Mouse (Mus musculus): ENCODE results near the gene Tmem132d. TPM values are rescaled to one million over a fixed set of nuclear protein-coding genes. Genes with fewer than 3 reads are reported as not detected.
A peak's percentile ranks its signal among the peaks of the same experiment; 100 is the strongest.

Gene Tmem132d
- polyA plus RNA-seq (2016; fragmentation: Nextera tagmentation; extraction: Ambion mirVana), result 0.52 and 0.73 TPM in 2 replicates

GRCm38 (mm10) chr5:128432916-128433315 is at the start of gene Tmem132d:
Tmem132d (minus strand) TSS chr5:128433077.
- WGBS, result under 1% methylated on average over 28 of the region's 40 CpGs
- DNase-seq (ENCODE audit: extremely low spot score, low spot score), result no peak
- Histone ChIP-seq H3K27ac (peak within 1 kb of the TSS; percentile 62; the same call in 1 of the 2 replicates), H3K27me3 (ENCODE audit: poor library complexity, severe bottlenecking) (peaks cover 89% of the 10 kb centered on the region), H3K36me3 (replicated peaks) (no peaks in the 10 kb centered on the region), H3K4me1 (peaks cover 26% of the 10 kb centered on the region), H3K9me3 (no peaks in the 10 kb centered on the region), H3K4me3 (peak within 1 kb of the TSS; percentile 63)

GRCm38 (mm10) chr5:128480816-128481215 is 47.9 kb upstream of the Tmem132d start:
- DNase-seq (ENCODE audit: extremely low spot score, low spot score), result no peak
- Histone ChIP-seq H3K27ac (no peak overlapping the region), H3K4me1 (peaks cover 21% of the 10 kb centered on the region), H3K27me3 (ENCODE audit: poor library complexity, severe bottlenecking) (peaks cover 36% of the 10 kb centered on the region), H3K36me3 (replicated peaks) (no peaks in the 10 kb centered on the region), H3K9me3 (0 out of 2 replicates have a peak, but pooled peaks cover 2% of the 10 kb centered on the region), H3K4me3 (no peak overlapping the region)
- WGBS, result 82% methylated on average over 6 of the region's 6 CpGs

GRCm38 (mm10) chr5:128475372-128475771 is 42.5 kb upstream of the Tmem132d start:
- no peaks in the 10 kb centered on the region for H3K36me3 ChIP-seq (replicated peaks)
- H3K4me3 ChIP-seq, result no peak overlapping the region
- DNase-seq (ENCODE audit: extremely low spot score, low spot score), result no peak
- H3K9me3 ChIP-seq, result no peaks in the 10 kb centered on the region
- H3K27ac ChIP-seq, result no peak overlapping the region
- H3K4me1 ChIP-seq, result no peaks in the 10 kb centered on the region
- WGBS, result 89% methylated on average over 8 of the region's 8 CpGs
- no peaks in the 10 kb centered on the region for H3K27me3 ChIP-seq (ENCODE audit: poor library complexity, severe bottlenecking)

- no peaks in the 10 kb centered on the region for H3K9me3 ChIP-seq
- 88% methylated on average over 14 of the region's 14 CpGs for WGBS
- H3K4me1 ChIP-seq, result peaks cover 6% of the 10 kb centered on the region
- no peaks in the 10 kb centered on the region for H3K36me3 ChIP-seq (replicated peaks)
- no peak for DNase-seq (ENCODE audit: extremely low spot score, low spot score)
- no peak overlapping the region for H3K27ac ChIP-seq
- no peaks in the 10 kb centered on the region for H3K27me3 ChIP-seq (ENCODE audit: poor library complexity, severe bottlenecking)
- no peak overlapping the region for H3K4me3 ChIP-seq
Measured at GRCm38 (mm10) chr5:128469812-128470211, 36.9 kb upstream of the Tmem132d start.

- WGBS, result 21% methylated on average over 9 of the region's 9 CpGs
- Histone ChIP-seq H3K27me3 (ENCODE audit: poor library complexity, severe bottlenecking) (no peaks in the 10 kb centered on the region), H3K27ac (no peak overlapping the region), H3K4me3 (no peak overlapping the region), H3K9me3 (no peaks in the 10 kb centered on the region), H3K4me1 (peaks cover 15% of the 10 kb centered on the region), H3K36me3 (replicated peaks) (no peaks in the 10 kb centered on the region)
- DNase-seq (ENCODE audit: extremely low spot score, low spot score), result no peak
Measured at GRCm38 (mm10) chr5:128464514-128464913, 31.6 kb upstream of the Tmem132d start.

- Histone ChIP-seq H3K36me3 (replicated peaks) (no peaks in the 10 kb centered on the region), H3K4me1 (peaks cover 15% of the 10 kb centered on the region), H3K27ac (no peak overlapping the region), H3K9me3 (no peaks in the 10 kb centered on the region), H3K27me3 (ENCODE audit: poor library complexity, severe bottlenecking) (no peaks in the 10 kb centered on the region), H3K4me3 (no peak overlapping the region)
- WGBS, result 51% methylated on average over 3 of the region's 3 CpGs
- DNase-seq (ENCODE audit: extremely low spot score, low spot score), result no peak
Measured at GRCm38 (mm10) chr5:128460605-128461004, 27.7 kb upstream of the Tmem132d start.

GRCm38 (mm10) chr5:128455732-128456131 is 22.9 kb upstream of the Tmem132d start:
- Histone ChIP-seq H3K27ac (no peak overlapping the region), H3K9me3 (no peaks in the 10 kb centered on the region), H3K36me3 (replicated peaks) (no peaks in the 10 kb centered on the region), H3K4me1 (peaks cover 15% of the 10 kb centered on the region), H3K4me3 (no peak overlapping the region), H3K27me3 (ENCODE audit: poor library complexity, severe bottlenecking) (no peaks in the 10 kb centered on the region)
- no peak for DNase-seq (ENCODE audit: extremely low spot score, low spot score)
- WGBS, result 87% methylated on average over 12 of the region's 12 CpGs

GRCm38 (mm10) chr5:128452196-128452595 is 19.3 kb upstream of the Tmem132d start:
- no peak for DNase-seq (ENCODE audit: extremely low spot score, low spot score)
- H3K36me3 ChIP-seq (replicated peaks), result no peaks in the 10 kb centered on the region
- H3K27ac ChIP-seq, result no peak overlapping the region
- no peaks in the 10 kb centered on the region for H3K9me3 ChIP-seq
- peaks cover 15% of the 10 kb centered on the region for H3K4me1 ChIP-seq
- WGBS, result 28% methylated on average over 6 of the region's 6 CpGs
- H3K27me3 ChIP-seq (ENCODE audit: poor library complexity, severe bottlenecking), result 0 out of 2 replicates have a peak, but pooled peaks cover 4% of the 10 kb centered on the region
- no peak overlapping the region for H3K4me3 ChIP-seq

- no peak overlapping the region for H3K4me3 ChIP-seq
- H3K27me3 ChIP-seq (ENCODE audit: poor library complexity, severe bottlenecking), result peaks cover 12% of the 10 kb centered on the region
- H3K36me3 ChIP-seq (replicated peaks), result no peaks in the 10 kb centered on the region
- WGBS, result 70% methylated on average over 3 of the region's 3 CpGs
- no peak for DNase-seq (ENCODE audit: extremely low spot score, low spot score)
- no peaks in the 10 kb centered on the region for H3K9me3 ChIP-seq
- H3K4me1 ChIP-seq, result peaks cover 15% of the 10 kb centered on the region
- H3K27ac ChIP-seq, result no peak overlapping the region
Measured at GRCm38 (mm10) chr5:128450808-128451207, 17.9 kb upstream of the Tmem132d start.

GRCm38 (mm10) chr5:128444876-128445275 is 12.0 kb upstream of the Tmem132d start:
- 19% methylated on average over 6 of the region's 6 CpGs for WGBS
- Histone ChIP-seq H3K9me3 (no peaks in the 10 kb centered on the region), H3K27me3 (ENCODE audit: poor library complexity, severe bottlenecking) (peaks cover 64% of the 10 kb centered on the region), H3K36me3 (replicated peaks) (no peaks in the 10 kb centered on the region), H3K4me3 (no peak overlapping the region), H3K4me1 (peaks cover 38% of the 10 kb centered on the region), H3K27ac (no peak overlapping the region)
- DNase-seq (ENCODE audit: extremely low spot score, low spot score), result no peak

GRCm38 (mm10) chr5:128443848-128444247 is 11.0 kb upstream of the Tmem132d start:
- 38% methylated on average over 4 of the region's 4 CpGs for WGBS
- H3K4me3 ChIP-seq, result peak overlapping the region; percentile 41
- no peaks in the 10 kb centered on the region for H3K36me3 ChIP-seq (replicated peaks)
- no peak for DNase-seq (ENCODE audit: extremely low spot score, low spot score)
- peaks cover 71% of the 10 kb centered on the region for H3K27me3 ChIP-seq (ENCODE audit: poor library complexity, severe bottlenecking)
- peaks cover 38% of the 10 kb centered on the region for H3K4me1 ChIP-seq
- H3K9me3 ChIP-seq, result no peaks in the 10 kb centered on the region
- no peak overlapping the region for H3K27ac ChIP-seq

GRCm38 (mm10) chr5:128441121-128441520 is 8.2 kb upstream of the Tmem132d start:
- Histone ChIP-seq H3K27ac (no peak overlapping the region), H3K4me3 (no peak overlapping the region), H3K27me3 (ENCODE audit: poor library complexity, severe bottlenecking) (peaks cover 89% of the 10 kb centered on the region), H3K9me3 (no peaks in the 10 kb centered on the region), H3K4me1 (peaks cover 38% of the 10 kb centered on the region), H3K36me3 (replicated peaks) (no peaks in the 10 kb centered on the region)
- DNase-seq (ENCODE audit: extremely low spot score, low spot score), result no peak
- 4% methylated on average over 5 of the region's 5 CpGs for WGBS

GRCm38 (mm10) chr5:128439828-128440227 is 7.0 kb upstream of the Tmem132d start:
- no peaks in the 10 kb centered on the region for H3K9me3 ChIP-seq
- no peaks in the 10 kb centered on the region for H3K36me3 ChIP-seq (replicated peaks)
- H3K27ac ChIP-seq, result no peak overlapping the region
- no peak overlapping the region for H3K4me3 ChIP-seq
- WGBS, result 1% methylated on average over 5 of the region's 5 CpGs
- H3K27me3 ChIP-seq (ENCODE audit: poor library complexity, severe bottlenecking), result peaks cover 87% of the 10 kb centered on the region
- DNase-seq (ENCODE audit: extremely low spot score, low spot score), result peak; percentile 77
- peaks cover 35% of the 10 kb centered on the region for H3K4me1 ChIP-seq

GRCm38 (mm10) chr5:128438078-128438477 is 5.2 kb upstream of the Tmem132d start:
- 86% methylated on average over 16 of the region's 16 CpGs for WGBS
- H3K36me3 ChIP-seq (replicated peaks), result no peaks in the 10 kb centered on the region
- H3K4me1 ChIP-seq, result peaks cover 31% of the 10 kb centered on the region
- no peak overlapping the region for H3K4me3 ChIP-seq
- no peak for DNase-seq (ENCODE audit: extremely low spot score, low spot score)
- no peaks in the 10 kb centered on the region for H3K9me3 ChIP-seq
- peaks cover 87% of the 10 kb centered on the region for H3K27me3 ChIP-seq (ENCODE audit: poor library complexity, severe bottlenecking)
- H3K27ac ChIP-seq, result no peak overlapping the region
